Mouse (Mus musculus) cerebellum, adult 18-20 months (tissue): Measurements from ENCODE around the gene Syt13.

ENCODE experiments used
- DNase-seq, 2 experiments: peaks; one replicate each; pipeline ENCODE4 v3.0.0; 2021

Gene Syt13

GRCm38 (mm10) chr2:92967032-92967838 lies 52.3 kb downstream of the Syt13 start:
- no peak for DNase-seq

GRCm38 (mm10) chr2:92967839-92968166 lies 52.9 kb downstream of the Syt13 start:
- no peak for DNase-seq

- DNase-seq = no peak
Observed at GRCm38 (mm10) chr2:92971069-92971468, 56.2 kb downstream of the Syt13 start.

- DNase-seq = no peak
Observed at GRCm38 (mm10) chr2:92971536-92971935, 56.6 kb downstream of the Syt13 start.

GRCm38 (mm10) chr2:92972071-92972470 lies 57.2 kb downstream of the Syt13 start:
- no peak for DNase-seq

GRCm38 (mm10) chr2:92973646-92974045 lies 58.7 kb downstream of the Syt13 start:
- DNase-seq = no peak

- DNase-seq = no peak
Observed at GRCm38 (mm10) chr2:92975031-92975790, 60.3 kb downstream of the Syt13 start.

- DNase-seq = no peak
Observed at GRCm38 (mm10) chr2:92980165-92980564, 65.3 kb downstream of the Syt13 start.

- no peak for DNase-seq
Observed at GRCm38 (mm10) chr2:92982591-92983272, 67.8 kb downstream of the Syt13 start.

- no peak for DNase-seq
Observed at GRCm38 (mm10) chr2:92983273-92983620, 68.3 kb downstream of the Syt13 start.

- no peak for DNase-seq
Observed at GRCm38 (mm10) chr2:92984321-92985108, 69.6 kb downstream of the Syt13 start.

GRCm38 (mm10) chr2:92985171-92985570 lies 70.3 kb downstream of the Syt13 start:
- DNase-seq = no peak

- no peak for DNase-seq
Observed at GRCm38 (mm10) chr2:92985600-92985999, 70.7 kb downstream of the Syt13 start.

GRCm38 (mm10) chr2:92987108-92987618 lies 72.3 kb downstream of the Syt13 start:
- DNase-seq = peak; percentile 19 to 21

GRCm38 (mm10) chr2:92987901-92988631 lies 73.2 kb downstream of the Syt13 start:
- peak; percentile 47 for DNase-seq

- no peak for DNase-seq
Observed at GRCm38 (mm10) chr2:92989593-92989992, 74.7 kb downstream of the Syt13 start.

GRCm38 (mm10) chr2:92991976-92992375 lies 77.1 kb downstream of the Syt13 start:
- no peak for DNase-seq

- no peak for DNase-seq
Observed at GRCm38 (mm10) chr2:93005028-93005427, 90.1 kb downstream of the Syt13 start.
